Mouse (Mus musculus) forebrain, embryonic 15.5 days (tissue): Measurements from ENCODE around the gene Dgkd. TPM values are rescaled to one million over a fixed set of nuclear protein-coding genes. Genes with fewer than 3 reads are reported as not detected.

ENCODE experiments used
- ATAC-seq: fragments of 200-750 bp; cut with Nextera tagmentation; replicated peaks from 2 replicates; pipeline ENCODE4 v1.8.0; 2017; ENCODE audit warnings: mild to moderate bottlenecking, moderate TSS enrichment, moderate library complexity
- H3K27ac ChIP-seq: fragments of 300-500 bp; sonication (generic); replicated peaks from 2 replicates; pipeline ENCODE4 v1.5.1; 2015; ENCODE audit warnings: mild to moderate bottlenecking, inconsistent platforms
- H3K27me3 ChIP-seq: fragments of 300-500 bp; sonication (generic); 2 replicates; pipeline ENCODE4 v1.6.1; 2015; ENCODE audit warnings: inconsistent platforms
- H3K36me3 ChIP-seq: fragments of 300-500 bp; sonication (generic); 2 replicates; pipeline ENCODE4 v1.6.1; 2015; ENCODE audit warnings: mild to moderate bottlenecking, inconsistent platforms
- H3K4me1 ChIP-seq: fragments of 300-500 bp; sonication (generic); 2 replicates; pipeline ENCODE4 v1.6.1; 2015; ENCODE audit warnings: inconsistent platforms
- H3K4me2 ChIP-seq: fragments of 300-500 bp; sonication (generic); replicated peaks from 2 replicates; pipeline ENCODE4 v1.6.1; 2015; ENCODE audit warnings: mild to moderate bottlenecking, inconsistent platforms
- H3K4me3 ChIP-seq: fragments of 300-500 bp; sonication (generic); 2 replicates; pipeline ENCODE4 v1.5.1; 2015; ENCODE audit warnings: mild to moderate bottlenecking, inconsistent platforms
- H3K9ac ChIP-seq: fragments of 300-500 bp; sonication (generic); replicated peaks from 2 replicates; pipeline ENCODE4 v1.6.1; 2015; ENCODE audit warnings: mild to moderate bottlenecking, inconsistent platforms
- H3K9me3 ChIP-seq: fragments of 300-500 bp; sonication (generic); 2 replicates; pipeline ENCODE4 v1.6.1; 2016; ENCODE audit warnings: inconsistent platforms
- WGBS: fragments of 180-500 bp; shearing (Covaris S2); methylation state at CpG from one replicate; pipeline ENCODE4 v1.1.7; 2015; ENCODE audit warnings: mixed read lengths; 5-methylcytosine and 5-hydroxymethylcytosine counted together
- polyA plus RNA-seq: library from polyadenylated mRNA; unstranded; fragments of >200 nt; fragmentation: Nextera tagmentation; extraction: Ambion mirVana; gene quantifications from 2 replicates; pipeline ENCODE4 v1.2.1, GENCODE M21; 2015

Gene Dgkd
- polyA plus RNA-seq, 1 experiment from 2014 or later: 50.2 TPM

GRCm38 (mm10) chr1:87924888-87925287, 71.8 kb downstream of the Dgkd start:
- no peak for ATAC-seq
- WGBS: 96% methylated on average over 4 of the region's 4 CpGs
- Histone ChIP-seq H3K27me3 (no peaks in the 10 kb centered on the region), H3K4me1 (0 out of 2 replicates have a peak, but pooled peaks cover 3% of the 10 kb centered on the region), H3K36me3 (peaks cover 38% of the 10 kb centered on the region), H3K9ac (no peak overlapping the region), H3K9me3 (no peaks in the 10 kb centered on the region), H3K4me2 (no peak overlapping the region), H3K4me3 (no peak overlapping the region), H3K27ac (no peak overlapping the region)

GRCm38 (mm10) chr1:87929730-87930129, 76.6 kb downstream of the Dgkd start:
- H3K9ac ChIP-seq: no peak overlapping the region
- no peaks in the 10 kb centered on the region for H3K9me3 ChIP-seq
- no peak overlapping the region for H3K4me2 ChIP-seq
- H3K4me3 ChIP-seq: no peak overlapping the region
- WGBS: 35% methylated on average over 5 of the region's 5 CpGs
- 0 out of 2 replicates have a peak, but pooled peaks cover 6% of the 10 kb centered on the region for H3K4me1 ChIP-seq
- no peaks in the 10 kb centered on the region for H3K27me3 ChIP-seq
- peaks cover 44% of the 10 kb centered on the region for H3K36me3 ChIP-seq
- H3K27ac ChIP-seq: no peak overlapping the region
- ATAC-seq: no peak

DNA sequence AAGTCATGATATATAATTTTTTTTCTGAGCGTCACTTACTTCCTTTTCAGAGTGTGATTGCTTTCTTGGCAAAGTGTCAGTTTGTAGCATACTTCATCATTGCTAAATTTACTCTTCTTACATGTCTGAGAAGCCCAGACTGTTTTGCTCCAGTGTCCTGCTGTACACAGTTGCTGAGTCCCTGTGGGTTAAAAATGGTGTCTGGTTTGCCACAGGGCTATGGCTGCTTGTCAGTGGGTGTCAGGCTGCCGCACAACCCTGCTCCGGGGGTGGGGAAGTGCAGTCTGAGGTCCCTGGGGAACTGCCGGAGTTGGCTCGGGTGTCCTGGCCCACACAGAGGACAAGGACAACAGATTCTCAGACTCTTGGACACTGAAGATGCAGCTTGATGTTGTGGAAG, 80.0 kb downstream of the Dgkd start:
- H3K9ac ChIP-seq: no peak overlapping the region
- no peak overlapping the region for H3K4me2 ChIP-seq
- no peak for ATAC-seq
- no peaks in the 10 kb centered on the region for H3K27me3 ChIP-seq
- H3K9me3 ChIP-seq: no peaks in the 10 kb centered on the region
- 83% methylated on average over 5 of the region's 5 CpGs for whole genome bisulfite sequencing
- H3K36me3 ChIP-seq: peaks cover 27% of the 10 kb centered on the region
- H3K4me3 ChIP-seq: no peak overlapping the region
- no peak overlapping the region for H3K27ac ChIP-seq
- H3K4me1 ChIP-seq: 0 out of 2 replicates have a peak, but pooled peaks cover 6% of the 10 kb centered on the region

GRCm38 (mm10) chr1:87935095-87935494, 82.0 kb downstream of the Dgkd start:
- no peak overlapping the region for H3K27ac ChIP-seq
- no peaks in the 10 kb centered on the region for H3K27me3 ChIP-seq
- no peak overlapping the region for H3K4me2 ChIP-seq
- peaks cover 35% of the 10 kb centered on the region for H3K36me3 ChIP-seq
- no peak overlapping the region for H3K4me3 ChIP-seq
- no peak for ATAC-seq
- 0 out of 2 replicates have a peak, but pooled peaks cover under 1% of the 10 kb centered on the region for H3K4me1 ChIP-seq
- H3K9ac ChIP-seq: no peak overlapping the region
- 94% methylated on average over 9 of the region's 9 CpGs for WGBS
- no peaks in the 10 kb centered on the region for H3K9me3 ChIP-seq

GRCm38 (mm10) chr1:87935546-87935945, 82.5 kb downstream of the Dgkd start:
- Histone ChIP-seq H3K9me3 (no peaks in the 10 kb centered on the region), H3K27ac (no peak overlapping the region), H3K27me3 (no peaks in the 10 kb centered on the region), H3K4me3 (no peak overlapping the region), H3K36me3 (peaks cover 37% of the 10 kb centered on the region), H3K9ac (no peak overlapping the region), H3K4me1 (no peaks in the 10 kb centered on the region), H3K4me2 (no peak overlapping the region)
- no peak for ATAC-seq
- 93% methylated on average over 2 of the region's 2 CpGs for WGBS

GRCm38 (mm10) chr1:87936075-87936474, 83.0 kb downstream of the Dgkd start:
- H3K36me3 ChIP-seq: peaks cover 40% of the 10 kb centered on the region
- no peak overlapping the region for H3K27ac ChIP-seq
- H3K4me3 ChIP-seq: no peak overlapping the region
- no peak overlapping the region for H3K9ac ChIP-seq
- H3K4me1 ChIP-seq: no peaks in the 10 kb centered on the region
- no peak for ATAC-seq
- WGBS: 91% methylated on average over 7 of the region's 7 CpGs
- no peaks in the 10 kb centered on the region for H3K9me3 ChIP-seq
- H3K27me3 ChIP-seq: no peaks in the 10 kb centered on the region
- no peak overlapping the region for H3K4me2 ChIP-seq

DNA sequence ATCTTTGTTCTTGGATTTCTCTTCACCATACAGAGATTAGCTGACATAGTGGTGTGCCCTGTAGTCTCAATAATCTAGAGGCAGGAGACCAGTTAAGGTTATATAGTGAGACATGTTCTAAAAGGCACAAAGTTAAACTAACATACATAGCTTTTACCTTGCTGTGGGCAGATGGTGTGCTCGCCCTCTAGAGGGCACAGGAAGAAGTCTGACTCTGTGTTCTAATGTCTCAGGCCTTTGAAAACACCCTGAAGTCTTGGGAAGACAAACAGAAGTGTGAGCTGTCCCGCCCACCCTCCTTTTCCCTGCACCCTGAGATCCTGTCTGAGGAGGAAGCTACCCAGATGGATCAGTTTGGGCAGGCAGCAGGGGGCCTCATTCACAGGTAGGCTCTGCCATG, 83.4 kb downstream of the Dgkd start:
- WGBS: 44% methylated on average over 2 of the region's 2 CpGs
- Histone ChIP-seq H3K27me3 (no peaks in the 10 kb centered on the region), H3K9me3 (no peaks in the 10 kb centered on the region), H3K4me2 (no peak overlapping the region), H3K4me3 (no peak overlapping the region), H3K9ac (no peak overlapping the region), H3K27ac (no peak overlapping the region), H3K36me3 (peaks cover 41% of the 10 kb centered on the region), H3K4me1 (no peaks in the 10 kb centered on the region)
- ATAC-seq: no peak

GRCm38 (mm10) chr1:87941765-87942164, 88.7 kb downstream of the Dgkd start:
- Histone ChIP-seq H3K27me3 (no peaks in the 10 kb centered on the region), H3K4me3 (no peak overlapping the region), H3K9ac (no peak overlapping the region), H3K4me2 (no peak overlapping the region), H3K4me1 (no peaks in the 10 kb centered on the region), H3K36me3 (peaks cover 84% of the 10 kb centered on the region), H3K9me3 (no peaks in the 10 kb centered on the region), H3K27ac (no peak overlapping the region)
- ATAC-seq: no peak
- 84% methylated on average over 1 of the region's 1 CpGs for WGBS

DNA sequence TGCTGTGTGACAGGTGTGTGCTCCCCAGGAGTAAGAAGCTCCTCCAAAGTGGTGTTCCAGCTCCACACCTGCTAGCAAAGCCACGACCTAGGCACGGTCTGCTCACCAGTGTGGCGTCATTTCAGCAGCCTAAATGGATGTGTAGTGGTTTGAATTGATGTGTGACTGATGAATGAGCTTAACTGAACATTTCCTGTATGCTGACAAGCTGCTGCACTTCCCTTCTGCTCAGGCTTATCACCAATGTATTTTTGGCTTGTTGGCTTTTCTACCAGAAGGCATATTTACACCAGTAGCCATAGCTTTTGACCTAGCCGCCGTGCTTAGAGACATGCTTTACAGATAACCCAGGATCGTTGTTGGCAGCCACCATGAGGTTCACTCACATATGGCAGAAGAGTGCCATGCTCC, 94.6 kb downstream of the Dgkd start:
- WGBS: 92% methylated on average over 6 of the region's 6 CpGs
- Histone ChIP-seq H3K9me3 (no peaks in the 10 kb centered on the region), H3K27ac (no peak overlapping the region), H3K27me3 (no peaks in the 10 kb centered on the region), H3K4me2 (no peak overlapping the region), H3K36me3 (peaks cover 91% of the 10 kb centered on the region), H3K4me3 (no peak overlapping the region), H3K4me1 (no peaks in the 10 kb centered on the region), H3K9ac (no peak overlapping the region)
- no peak for ATAC-seq

GRCm38 (mm10) chr1:87951641-87952040, 98.6 kb downstream of the Dgkd start:
- Histone ChIP-seq H3K9me3 (no peaks in the 10 kb centered on the region), H3K36me3 (peaks cover 89% of the 10 kb centered on the region), H3K27ac (no peak overlapping the region), H3K4me1 (no peaks in the 10 kb centered on the region), H3K9ac (no peak overlapping the region), H3K27me3 (no peaks in the 10 kb centered on the region), H3K4me3 (no peak overlapping the region), H3K4me2 (no peak overlapping the region)
- no peak for ATAC-seq
- WGBS: 95% methylated on average over 3 of the region's 3 CpGs

DNA sequence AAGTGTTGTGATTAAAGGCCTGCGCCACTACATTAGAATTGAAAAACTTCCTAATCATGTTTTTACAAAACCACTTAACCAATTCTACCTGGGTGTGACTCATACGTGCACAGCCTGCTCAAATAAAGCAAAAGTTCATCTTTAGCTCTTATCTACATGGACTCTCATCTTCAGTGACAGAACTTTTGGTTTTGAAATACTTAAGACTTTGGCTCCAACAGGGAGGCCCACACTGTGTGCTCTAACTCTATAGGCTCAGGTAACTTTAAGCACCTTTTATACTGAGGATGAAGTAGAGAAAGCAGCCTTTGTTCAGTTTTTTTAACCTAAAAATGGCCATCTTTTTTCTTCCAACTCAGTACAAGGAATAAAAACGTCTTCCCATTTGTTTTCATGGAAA, 100.0 kb downstream of the Dgkd start:
- Histone ChIP-seq H3K4me1 (no peaks in the 10 kb centered on the region), H3K27ac (no peak overlapping the region), H3K4me3 (no peak overlapping the region), H3K9me3 (no peaks in the 10 kb centered on the region), H3K9ac (no peak overlapping the region), H3K4me2 (no peak overlapping the region), H3K27me3 (no peaks in the 10 kb centered on the region), H3K36me3 (peaks cover 88% of the 10 kb centered on the region)
- ATAC-seq: no peak
- WGBS: 78% methylated on average over 3 of the region's 3 CpGs

- Histone ChIP-seq H3K4me1 (no peaks in the 10 kb centered on the region), H3K9ac (no peak overlapping the region), H3K36me3 (peaks cover 68% of the 10 kb centered on the region), H3K4me2 (no peak overlapping the region), H3K9me3 (no peaks in the 10 kb centered on the region), H3K27ac (no peak overlapping the region), H3K4me3 (no peak overlapping the region), H3K27me3 (no peaks in the 10 kb centered on the region)
- 98% methylated on average over 1 of the region's 1 CpGs for WGBS
- ATAC-seq: no peak
Measured at GRCm38 (mm10) chr1:87958931-87959330, 105.8 kb downstream of the Dgkd start.

- no peak for ATAC-seq
- Histone ChIP-seq H3K4me3 (no peak overlapping the region), H3K27ac (no peak overlapping the region), H3K4me1 (no peaks in the 10 kb centered on the region), H3K36me3 (peaks cover 70% of the 10 kb centered on the region), H3K9me3 (no peaks in the 10 kb centered on the region), H3K9ac (no peak overlapping the region), H3K27me3 (no peaks in the 10 kb centered on the region), H3K4me2 (no peak overlapping the region)
- whole genome bisulfite sequencing: 86% methylated on average over 4 of the region's 4 CpGs
Measured at GRCm38 (mm10) chr1:87959532-87959931, 106.4 kb downstream of the Dgkd start.
